Mouse (Mus musculus) spleen, adult 2 months (tissue): Measurements from ENCODE around the gene 4931417E11Rik.

Experiments used
- CTCF ChIP-seq: fragments of 200-500 bp; IDR thresholded peaks from 2 replicates; pipeline ENCODE4 v1.5.1; 2011; ENCODE audit warnings: mild to moderate bottlenecking, inconsistent platforms; ENCODE audit not compliant: insufficient read depth, insufficient read length, insufficient replicate concordance; ENCODE audit errors: extremely low read depth
- POLR2A ChIP-seq: fragments of 200-500 bp; IDR thresholded peaks from 2 replicates; pipeline ENCODE4 v1.6.1; 2011; ENCODE audit warnings: low read depth, low read length, inconsistent platforms

- TF ChIP-seq CTCF (no peak), POLR2A (no peak)
These were observed 21.1 kb upstream of the 4931417E11Rik start for GRCm38 (mm10) chr6:73490524-73490923.
